Mouse (Mus musculus): ENCODE data around the gene Zdhhc14. TPM values are rescaled to one million over a fixed set of nuclear protein-coding genes. Genes with fewer than 3 reads are reported as not detected.

The Zdhhc14 gene
- polyA plus RNA-seq, 1 experiment = 0.01 TPM

DNA sequence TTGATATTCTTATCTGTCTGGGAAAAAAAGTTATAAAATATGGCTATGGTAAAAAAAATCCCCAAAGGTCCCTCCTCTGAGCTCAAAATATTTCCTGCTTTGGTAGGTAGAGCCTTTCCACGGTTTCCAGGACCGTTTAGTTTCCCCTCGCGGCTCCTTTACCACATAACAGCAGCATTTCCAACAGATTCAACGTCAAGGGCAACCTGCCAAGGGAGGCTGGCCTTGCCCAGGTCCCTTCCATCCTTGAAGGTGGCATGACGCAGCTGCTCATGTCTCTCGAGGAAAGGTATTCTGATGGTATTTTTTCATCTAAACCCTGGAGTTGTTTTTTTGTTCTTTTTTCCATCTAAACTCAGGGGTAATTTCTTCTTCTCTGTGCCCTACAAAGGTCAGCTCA, 277.4 kb downstream of the Zdhhc14 start:
- Histone ChIP-seq H3K36me3 (ENCODE audit: control insufficient read depth, insufficient read depth) (no peaks in the 10 kb centered on the region), H3ac (ENCODE audit: control insufficient read depth, insufficient read length, low read depth) (no peak overlapping the region), H3K4me3 (ENCODE audit: insufficient read depth, poor library complexity, severe bottlenecking) (no peak overlapping the region), H3K79me3 (ENCODE audit: low read depth) (no peaks in the 10 kb centered on the region), H3K27me3 (ENCODE audit: control insufficient read depth, insufficient read depth, insufficient read length) (no peaks in the 10 kb centered on the region), H3K79me2 (ENCODE audit: control insufficient read depth, insufficient read depth) (no peaks in the 10 kb centered on the region)
- no peak for TF ChIP-seq MAX (IDR thresholded peaks at IDR 0.05)
- TF ChIP-seq MYOD1 (IDR thresholded peaks at IDR 0.05; ENCODE audit: control insufficient read depth, insufficient read length, low read depth) = no peak
- no peak for TF ChIP-seq MYOG (IDR thresholded peaks at IDR 0.05; ENCODE audit: control insufficient read depth, extremely low read depth, insufficient read length)
- TF ChIP-seq FOSL1 (IDR thresholded peaks at IDR 0.05; ENCODE audit: insufficient read depth, low read length, poor library complexity, severe bottlenecking) = no peak
- no peak for TF ChIP-seq CEBPB (IDR thresholded peaks at IDR 0.05; ENCODE audit: low read depth)

DNA sequence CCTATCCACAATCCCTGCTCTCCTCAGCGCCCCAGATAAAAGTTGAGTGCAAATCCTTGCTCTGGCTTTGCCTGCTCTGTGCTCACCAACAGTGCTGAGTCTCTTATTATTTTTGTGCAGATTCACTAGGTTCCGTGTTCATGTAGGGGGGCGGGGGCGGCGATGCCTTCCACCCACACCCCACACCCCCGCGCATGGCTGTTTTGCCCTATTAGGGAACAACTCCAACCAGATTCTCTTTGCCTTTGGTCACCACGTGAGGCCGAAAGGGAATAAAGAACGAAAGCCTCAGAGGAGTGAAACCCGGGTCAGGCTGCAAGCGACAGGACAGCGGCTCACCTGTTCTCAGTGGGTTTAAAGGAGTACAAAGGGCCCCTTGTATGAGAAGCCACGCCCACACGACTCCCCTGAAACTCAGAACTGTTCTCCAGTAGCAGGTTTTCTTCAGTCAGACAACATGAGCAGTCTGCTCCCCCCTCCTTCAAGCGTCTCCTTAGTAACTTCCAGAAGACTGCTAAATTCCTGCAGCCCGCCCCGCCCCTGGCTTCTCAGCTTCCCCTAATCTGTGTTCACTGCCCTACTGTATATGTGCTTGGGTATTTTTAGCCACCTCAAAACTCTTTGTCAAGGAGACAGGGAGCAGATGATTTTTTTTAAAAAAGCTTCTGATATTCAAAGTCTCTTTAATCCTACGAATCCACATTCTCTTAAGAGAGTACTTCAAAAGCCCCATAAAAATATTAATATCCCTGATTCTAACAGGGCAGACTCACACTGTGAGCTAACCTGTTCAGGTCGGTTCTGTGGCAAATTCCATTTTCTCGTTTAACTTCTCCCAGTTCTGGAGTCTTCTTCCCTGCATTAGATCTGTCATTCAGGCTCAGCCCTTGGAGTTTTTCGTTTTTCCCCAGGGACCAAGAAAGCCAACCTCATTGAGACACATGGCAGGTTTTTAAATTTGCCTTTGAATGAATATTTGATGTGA, 278.2 kb downstream of the Zdhhc14 start:
- no peak overlapping the region for H3K4me3 ChIP-seq (ENCODE audit: insufficient read depth, poor library complexity, severe bottlenecking)

DNA sequence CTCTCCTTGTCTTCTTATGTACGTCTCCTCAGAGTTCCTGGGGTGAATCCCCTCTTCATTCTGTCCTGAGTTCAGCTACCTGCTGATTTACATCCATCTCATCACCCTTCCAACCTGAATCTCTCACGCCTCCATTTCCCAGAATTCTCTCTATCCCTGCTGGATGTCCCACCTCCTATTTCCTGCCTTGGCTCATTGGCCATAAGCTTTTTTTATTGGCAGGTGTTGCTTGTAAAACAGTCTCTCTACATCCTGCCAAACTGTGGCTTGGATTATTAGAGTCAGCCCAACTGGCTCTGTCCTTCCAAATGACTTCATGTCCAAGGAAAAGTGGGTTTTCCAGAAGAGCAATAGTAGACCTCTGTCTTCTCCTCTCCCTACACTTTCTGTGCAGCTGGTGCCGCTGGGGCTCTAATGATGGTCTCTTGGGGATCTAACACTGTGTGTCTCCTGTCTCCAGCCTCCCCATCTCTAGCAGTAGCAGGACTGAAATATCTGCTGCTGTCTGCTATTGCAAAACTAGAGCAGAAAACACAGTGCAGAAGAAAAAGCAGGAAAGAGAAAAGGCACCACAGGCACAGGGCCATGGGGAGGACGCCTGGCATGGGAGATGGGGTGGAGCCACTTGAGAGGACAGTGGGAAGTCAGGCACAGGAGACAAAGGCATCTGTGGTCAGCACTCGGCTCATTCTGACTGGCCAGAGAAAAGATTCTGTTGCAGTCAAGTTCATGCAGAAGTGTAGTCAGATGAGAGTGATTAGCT, 288.0 kb downstream of the Zdhhc14 start:
- Histone ChIP-seq H3K79me2 (ENCODE audit: control insufficient read depth, insufficient read depth) (no peaks in the 10 kb centered on the region), H3K79me3 (ENCODE audit: low read depth) (no peaks in the 10 kb centered on the region), H3K36me3 (ENCODE audit: control insufficient read depth, insufficient read depth) (no peaks in the 10 kb centered on the region)

More for the DNA sequence above, 278.2 kb downstream of the Zdhhc14 start:
- no peaks in the 10 kb centered on the region for H3K36me3 ChIP-seq (ENCODE audit: control insufficient read depth, insufficient read depth)
- TF ChIP-seq MYOD1 (IDR thresholded peaks at IDR 0.05; ENCODE audit: control insufficient read depth, insufficient read length, low read depth) (no peak), CEBPB (IDR thresholded peaks at IDR 0.05; ENCODE audit: low read depth) (no peak), USF1 (IDR thresholded peaks at IDR 0.05; ENCODE audit: low read depth) (peak; percentile 14), CTCF (IDR thresholded peaks at IDR 0.05; ENCODE audit: control insufficient read depth, insufficient read depth, insufficient read length) (no peak)
- H3K27me3 ChIP-seq (ENCODE audit: control insufficient read depth, insufficient read depth, insufficient read length) = no peaks in the 10 kb centered on the region
- no peaks in the 10 kb centered on the region for H3K79me2 ChIP-seq (ENCODE audit: control insufficient read depth, insufficient read depth)
- H3K79me3 ChIP-seq (ENCODE audit: low read depth) = no peaks in the 10 kb centered on the region
- peak overlapping the region; percentile 35 for H3ac ChIP-seq (ENCODE audit: control insufficient read depth, insufficient read length, low read depth)

DNA sequence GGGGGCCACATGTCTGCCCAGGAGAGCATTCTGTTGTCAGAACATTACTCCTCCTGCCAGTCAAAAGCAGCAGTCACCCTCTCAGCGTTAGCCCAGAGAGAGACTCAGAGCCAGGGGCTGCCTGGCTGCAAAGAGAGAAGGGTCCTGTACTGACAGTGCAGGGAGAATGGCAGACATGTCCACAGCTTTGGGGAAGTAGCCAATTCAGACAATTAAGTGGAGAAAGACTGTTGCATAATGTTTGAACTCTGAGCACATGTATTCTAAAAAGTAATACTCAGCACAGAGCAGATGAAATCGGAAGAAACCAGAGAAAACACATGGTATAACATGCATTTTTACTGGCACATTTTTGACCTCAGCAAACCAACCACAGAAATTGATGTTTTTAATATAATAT, 292.9 kb downstream of the Zdhhc14 start:
- H3K79me2 ChIP-seq (ENCODE audit: control insufficient read depth, insufficient read depth) = no peaks in the 10 kb centered on the region
- H3K36me3 ChIP-seq (ENCODE audit: control insufficient read depth, insufficient read depth) = no peaks in the 10 kb centered on the region
- no peak overlapping the region for H3K4me3 ChIP-seq (ENCODE audit: insufficient read depth, poor library complexity, severe bottlenecking)
- H3K27me3 ChIP-seq (ENCODE audit: control insufficient read depth, insufficient read depth, insufficient read length) = no peaks in the 10 kb centered on the region
- TF ChIP-seq MYOD1 (IDR thresholded peaks at IDR 0.05; ENCODE audit: control insufficient read depth, insufficient read length, low read depth) = no peak
- no peak for TF ChIP-seq MYOG (IDR thresholded peaks at IDR 0.05; ENCODE audit: control insufficient read depth, extremely low read depth, insufficient read length)
- TF ChIP-seq FOSL1 (IDR thresholded peaks at IDR 0.05; ENCODE audit: insufficient read depth, low read length, poor library complexity, severe bottlenecking) = no peak
- no peak for TF ChIP-seq MAX (IDR thresholded peaks at IDR 0.05)
- no peak for TF ChIP-seq CTCF (IDR thresholded peaks at IDR 0.05; ENCODE audit: control insufficient read depth, insufficient read depth, insufficient read length)
- TF ChIP-seq CEBPB (IDR thresholded peaks at IDR 0.05; ENCODE audit: low read depth) = no peak
- no peak for TF ChIP-seq USF1 (IDR thresholded peaks at IDR 0.05; ENCODE audit: low read depth)
- H3ac ChIP-seq (ENCODE audit: control insufficient read depth, insufficient read length, low read depth) = no peak overlapping the region
- H3K79me3 ChIP-seq (ENCODE audit: low read depth) = no peaks in the 10 kb centered on the region

More for the DNA sequence above, 288.0 kb downstream of the Zdhhc14 start:
- Histone ChIP-seq H3K27me3 (ENCODE audit: control insufficient read depth, insufficient read depth, insufficient read length) (no peaks in the 10 kb centered on the region), H3ac (ENCODE audit: control insufficient read depth, insufficient read length, low read depth) (no peak overlapping the region), H3K4me3 (ENCODE audit: insufficient read depth, poor library complexity, severe bottlenecking) (no peak overlapping the region)
- no peak for TF ChIP-seq MYOG (IDR thresholded peaks at IDR 0.05; ENCODE audit: control insufficient read depth, extremely low read depth, insufficient read length)
- TF ChIP-seq FOSL1 (IDR thresholded peaks at IDR 0.05; ENCODE audit: insufficient read depth, low read length, poor library complexity, severe bottlenecking) = no peak
- TF ChIP-seq CTCF (IDR thresholded peaks at IDR 0.05; ENCODE audit: control insufficient read depth, insufficient read depth, insufficient read length) = no peak
- TF ChIP-seq MYOD1 (IDR thresholded peaks at IDR 0.05; ENCODE audit: control insufficient read depth, insufficient read length, low read depth) = no peak
- TF ChIP-seq MAX (IDR thresholded peaks at IDR 0.05) = no peak
- no peak for TF ChIP-seq USF1 (IDR thresholded peaks at IDR 0.05; ENCODE audit: low read depth)
- no peak for TF ChIP-seq CEBPB (IDR thresholded peaks at IDR 0.05; ENCODE audit: low read depth)

DNA sequence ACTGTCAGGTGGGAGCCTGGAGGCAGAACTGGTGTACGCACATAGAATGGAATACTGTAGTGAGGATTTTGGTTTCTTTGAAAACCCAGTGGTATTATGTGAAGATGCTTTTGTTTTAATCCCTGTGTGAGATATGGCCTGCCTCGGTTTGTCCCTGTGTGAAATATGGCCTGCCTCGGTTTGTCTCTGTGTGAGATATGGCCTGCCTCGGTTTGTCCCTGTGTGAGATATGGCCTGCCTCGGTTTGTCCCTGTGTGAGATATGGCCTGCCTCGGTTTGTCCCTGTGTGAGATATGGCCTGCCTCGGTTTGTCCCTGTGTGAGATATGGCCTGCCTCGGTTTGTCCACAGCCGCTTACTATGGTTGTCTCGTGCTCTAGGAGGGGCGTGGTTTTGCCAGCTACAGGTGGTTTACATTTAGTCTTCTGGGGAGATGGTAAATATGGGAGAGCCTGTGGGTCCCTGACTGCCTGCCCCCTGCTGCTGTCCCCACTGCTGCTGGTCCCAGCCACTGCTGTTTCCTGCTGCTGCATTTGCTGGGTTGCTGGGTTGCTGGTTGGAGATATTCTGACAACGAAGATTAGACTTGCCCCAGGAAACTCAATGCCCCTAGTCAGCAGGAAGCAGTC, 299.9 kb downstream of the Zdhhc14 start:
- Histone ChIP-seq H3K36me3 (ENCODE audit: control insufficient read depth, insufficient read depth) (no peaks in the 10 kb centered on the region), H3K79me3 (ENCODE audit: low read depth) (no peaks in the 10 kb centered on the region), H3K4me3 (ENCODE audit: insufficient read depth, poor library complexity, severe bottlenecking) (no peak overlapping the region), H3K79me2 (ENCODE audit: control insufficient read depth, insufficient read depth) (no peaks in the 10 kb centered on the region), H3K27me3 (ENCODE audit: control insufficient read depth, insufficient read depth, insufficient read length) (no peaks in the 10 kb centered on the region), H3ac (ENCODE audit: control insufficient read depth, insufficient read length, low read depth) (no peak overlapping the region)
- no peak for TF ChIP-seq MYOG (IDR thresholded peaks at IDR 0.05; ENCODE audit: control insufficient read depth, extremely low read depth, insufficient read length)
- TF ChIP-seq CTCF (IDR thresholded peaks at IDR 0.05; ENCODE audit: control insufficient read depth, insufficient read depth, insufficient read length) = no peak
- no peak for TF ChIP-seq CEBPB (IDR thresholded peaks at IDR 0.05; ENCODE audit: low read depth)
- TF ChIP-seq MAX (IDR thresholded peaks at IDR 0.05) = no peak
- TF ChIP-seq USF1 (IDR thresholded peaks at IDR 0.05; ENCODE audit: low read depth) = no peak
- TF ChIP-seq MYOD1 (IDR thresholded peaks at IDR 0.05; ENCODE audit: control insufficient read depth, insufficient read length, low read depth) = no peak
- TF ChIP-seq FOSL1 (IDR thresholded peaks at IDR 0.05; ENCODE audit: insufficient read depth, low read length, poor library complexity, severe bottlenecking) = no peak

All from C2C12 (cell line).